Mouse (Mus musculus) right cerebral cortex, adult 18-20 months (tissue): Measurements from ENCODE around the gene Serpina11.
"Not testable (repeated sequence)": the region's sequence is repeated elsewhere in the genome, so short reads cannot be mapped to it uniquely, and the experiment has no call there.

Experiments used
- DNase-seq: peaks from one replicate; pipeline ENCODE4 v3.0.0; 2022; ENCODE audit warnings: mixed read lengths

Gene Serpina11

DNA sequence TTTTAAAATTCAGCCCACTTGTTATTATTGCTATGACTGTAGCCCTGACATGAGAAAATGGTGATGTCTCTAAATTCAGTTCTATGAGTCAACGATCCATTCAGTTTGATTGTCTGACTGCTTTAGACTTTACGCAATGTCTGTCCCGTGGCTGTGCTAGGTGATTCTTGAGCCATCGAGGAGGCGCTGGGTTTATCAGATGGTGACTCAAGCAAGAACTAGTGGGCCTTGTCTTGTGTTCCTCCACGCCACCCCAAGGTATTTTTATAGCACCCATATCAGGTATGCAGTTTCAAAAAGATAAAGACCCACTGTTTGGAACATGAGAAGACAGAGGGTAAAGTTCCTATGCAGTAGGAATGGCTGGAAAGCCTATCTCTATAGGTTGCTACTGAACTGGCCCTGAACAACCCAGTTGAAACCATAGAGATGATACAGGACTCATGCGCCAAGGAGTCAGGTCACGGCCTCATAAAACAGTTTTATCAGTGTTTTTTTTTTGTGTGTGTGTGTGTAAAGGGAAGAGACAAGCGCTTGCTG lies 20.1 kb downstream of the Serpina11 start:
- DNase-seq, result no peak

DNA sequence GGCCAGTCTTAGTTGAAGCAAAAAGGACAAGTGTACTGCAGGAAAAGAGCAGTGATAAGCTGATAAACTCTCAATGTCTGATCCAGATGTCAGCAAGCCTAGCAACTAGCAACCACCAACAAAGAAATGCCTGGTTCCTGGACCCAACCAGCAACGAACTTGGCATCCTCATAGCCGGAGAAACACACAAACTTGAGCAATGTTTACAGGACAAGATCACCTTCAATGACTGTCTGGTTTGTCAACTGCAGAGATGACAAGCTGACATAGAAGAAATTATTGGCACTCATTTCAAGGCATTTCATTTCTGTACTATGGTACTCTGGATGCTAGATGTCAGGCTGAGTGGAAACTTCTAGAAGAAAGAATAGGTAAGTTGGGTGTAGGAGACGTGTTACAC lies 23.0 kb downstream of the Serpina11 start:
- DNase-seq, result no peak

DNA sequence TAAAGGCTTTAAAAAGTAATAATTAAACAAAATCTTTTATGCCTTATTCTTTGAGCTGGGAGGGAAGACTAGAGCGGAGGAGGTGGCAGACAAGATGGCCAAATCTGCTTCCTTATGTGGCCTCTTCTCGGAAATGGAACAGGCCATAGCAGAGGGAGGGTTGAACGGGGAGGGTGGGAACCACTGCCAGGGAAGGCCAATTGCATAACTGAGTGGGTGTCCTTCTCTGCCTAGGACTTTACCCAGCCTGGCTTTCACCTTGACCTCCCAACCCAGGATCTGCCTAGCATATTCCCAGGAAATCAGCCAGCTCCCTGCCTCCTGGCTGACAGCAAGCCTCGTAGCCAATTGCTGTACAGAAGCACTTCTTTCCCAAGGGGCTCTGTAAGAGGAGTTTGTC lies 26.5 kb downstream of the Serpina11 start:
- DNase-seq, result no peak

- no peak for DNase-seq
Observed at GRCm38 (mm10) chr12:103962860-103963259, 26.9 kb downstream of the Serpina11 start.

DNA sequence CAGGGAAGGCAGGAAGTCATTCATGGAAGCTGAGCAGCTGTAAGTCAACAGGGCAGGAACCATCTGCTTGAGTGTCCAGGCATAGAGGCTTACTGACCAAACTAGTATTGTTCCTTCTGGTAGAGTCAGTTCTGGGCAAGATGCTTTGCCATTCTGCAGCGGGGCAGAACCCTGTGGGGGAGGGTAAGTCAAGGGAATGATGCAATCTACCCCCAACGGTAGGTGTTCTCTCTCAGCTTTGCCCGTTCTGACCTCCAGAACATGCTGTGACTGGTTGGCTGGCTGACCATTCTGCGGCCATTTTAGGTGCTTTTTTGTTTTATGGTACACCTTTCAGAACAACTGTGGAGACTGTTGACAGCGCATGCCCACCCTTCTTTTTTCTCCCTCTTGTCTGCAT lies 27.4 kb downstream of the Serpina11 start:
- no peak for DNase-seq

- DNase-seq, result no peak
Observed at GRCm38 (mm10) chr12:103961716-103962115, 28.0 kb downstream of the Serpina11 start.

DNA sequence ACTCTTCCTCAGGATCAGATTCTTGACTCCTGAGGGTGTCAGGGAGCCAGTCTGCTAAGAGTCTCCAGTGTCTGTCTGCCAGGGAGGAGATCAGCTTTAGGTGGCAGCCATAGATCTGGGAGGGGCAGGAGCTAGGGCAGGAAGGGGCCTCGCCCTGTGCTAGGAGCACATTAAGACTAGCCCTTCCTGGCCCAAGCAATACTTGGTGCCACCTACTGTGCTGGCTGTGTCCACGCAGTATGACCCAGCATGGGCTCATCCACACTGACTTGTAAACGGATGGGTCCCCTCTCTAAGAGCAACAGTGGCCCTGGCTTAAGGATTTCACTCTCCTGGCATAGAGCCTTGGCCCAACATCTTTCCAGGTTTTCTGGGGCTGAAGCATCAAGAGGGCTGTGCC lies 31.0 kb downstream of the Serpina11 start, which contains the start of gene Serpina1e:
Gene Serpina1e (minus strand): TSS at position 178 of the 400 bp plus-strand sequence.
- no peak for DNase-seq

DNA sequence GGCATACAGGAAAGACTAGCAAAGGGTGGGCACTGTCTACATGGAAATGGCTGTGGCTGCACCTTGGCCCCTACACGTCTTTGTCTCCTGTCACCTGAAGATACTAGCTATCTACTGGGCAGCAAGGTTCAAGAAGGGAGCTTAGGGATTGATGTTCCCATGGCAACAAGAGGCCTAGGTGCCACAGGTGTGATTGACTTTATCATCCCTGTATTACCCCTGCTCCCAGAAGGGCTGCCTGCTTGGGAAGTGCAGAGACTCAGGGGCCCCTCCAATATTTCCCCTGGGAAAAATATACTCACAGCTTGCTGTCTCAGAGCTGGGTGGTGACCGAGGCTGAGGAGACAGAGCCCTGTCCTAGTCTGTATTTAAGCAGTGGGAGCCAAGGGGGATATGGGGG lies 33.2 kb downstream of the Serpina11 start:
- DNase-seq, result not testable (repeated sequence)

GRCm38 (mm10) chr12:103952972-103953371 lies 36.8 kb downstream of the Serpina11 start:
- not testable (repeated sequence) for DNase-seq

DNA sequence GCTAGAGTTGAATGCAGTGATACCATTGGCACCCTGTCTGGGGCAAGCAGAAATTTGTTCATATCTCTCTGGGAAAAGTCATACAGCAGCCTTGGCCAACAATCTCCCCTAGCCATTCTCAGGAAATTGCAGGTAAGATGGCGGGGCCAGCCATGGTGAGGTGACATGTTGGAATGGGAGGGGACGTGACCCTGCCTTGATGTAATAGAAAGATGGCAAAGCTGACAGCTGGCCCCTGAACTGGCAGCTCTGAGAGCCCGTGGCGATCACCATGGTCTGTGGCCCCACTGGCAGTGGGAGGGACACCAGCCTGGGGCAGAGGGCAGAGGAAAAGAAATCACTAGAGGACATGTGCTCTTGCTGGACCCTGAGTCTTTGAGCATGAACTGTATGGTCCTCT lies 43.5 kb downstream of the Serpina11 start:
- DNase-seq, result no peak
